Mouse (Mus musculus) cortical plate, adult 2 months (tissue): ENCODE results near the gene Btn2a2. TPM values are rescaled to one million over a fixed set of nuclear protein-coding genes. Genes with fewer than 3 reads are reported as not detected.

ENCODE experiments used
- H3K27ac ChIP-seq: fragments of 200-500 bp; 2 replicates; pipeline ENCODE4 v1.5.1; 2012; ENCODE audit warnings: low read length, control low read depth, inconsistent platforms; ENCODE audit not compliant: insufficient read depth
- H3K4me1 ChIP-seq: fragments of 200-500 bp; 2 replicates; pipeline ENCODE4 v1.6.1; 2011; ENCODE audit warnings: low read length; ENCODE audit not compliant: control insufficient read depth, insufficient read depth
- H3K4me3 ChIP-seq: fragments of 200-500 bp; 2 replicates; pipeline ENCODE4 v1.5.1; 2011; ENCODE audit warnings: mild to moderate bottlenecking, low read length, control low read depth; ENCODE audit not compliant: insufficient read depth
- CTCF ChIP-seq: fragments of 200-500 bp; IDR thresholded peaks from 2 replicates; pipeline ENCODE4 v1.5.1; 2011; ENCODE audit warnings: mild to moderate bottlenecking, control low read depth, low read length; ENCODE audit not compliant: insufficient read depth; ENCODE audit errors: extremely low read depth
- POLR2A ChIP-seq: fragments of 200-500 bp; IDR thresholded peaks from 2 replicates; pipeline ENCODE4 v1.6.1; 2011; ENCODE audit warnings: mild to moderate bottlenecking, low read length, control low read depth; ENCODE audit not compliant: insufficient read depth; ENCODE audit errors: extremely low read depth
- polyA plus RNA-seq: library from polyadenylated mRNA; depleted of rRNA; stranded (reverse); fragments of >200 nt; gene quantifications from 2 replicates; pipeline ENCODE4 v1.2.3, GENCODE M21; 2012

Btn2a2 gene
- polyA plus RNA-seq, 1 experiment = 0.69 TPM

- H3K27ac ChIP-seq = no peak overlapping the region
- TF ChIP-seq CTCF (no peak), POLR2A (no peak)
- H3K4me1 ChIP-seq = no peaks in the 10 kb centered on the region
- H3K4me3 ChIP-seq = no peak overlapping the region
These were observed 35.3 kb upstream of the Btn2a2 start for GRCm38 (mm10) chr13:23523976-23524375.

- Histone ChIP-seq H3K4me1 (no peaks in the 10 kb centered on the region), H3K4me3 (no peak overlapping the region), H3K27ac (no peak overlapping the region)
- TF ChIP-seq POLR2A = no peak
- no peak for TF ChIP-seq CTCF
These were observed 33.0 kb upstream of the Btn2a2 start for GRCm38 (mm10) chr13:23521703-23522102.

- H3K4me1 ChIP-seq = no peaks in the 10 kb centered on the region
- no peak overlapping the region for H3K27ac ChIP-seq
- TF ChIP-seq CTCF = no peak
- no peak for TF ChIP-seq POLR2A
- peak overlapping the region; percentile 14; the same call in 1 of the 2 replicates for H3K4me3 ChIP-seq
These were observed 30.8 kb upstream of the Btn2a2 start for GRCm38 (mm10) chr13:23519416-23519815.

- no peaks in the 10 kb centered on the region for H3K4me1 ChIP-seq
- no peak overlapping the region for H3K27ac ChIP-seq
- TF ChIP-seq CTCF (no peak), POLR2A (no peak)
These were observed 30.2 kb upstream of the Btn2a2 start for GRCm38 (mm10) chr13:23518885-23519284.

GRCm38 (mm10) chr13:23518295-23518603 lies 29.6 kb upstream of the Btn2a2 start:
- H3K27ac ChIP-seq = no peak overlapping the region
- TF ChIP-seq CTCF (no peak), POLR2A (no peak)
- no peaks in the 10 kb centered on the region for H3K4me1 ChIP-seq
- peak overlapping the region; percentile 62; the same call in 1 of the 2 replicates for H3K4me3 ChIP-seq

More at GRCm38 (mm10) chr13:23518885-23519284, 30.2 kb upstream of the Btn2a2 start:
- H3K4me3 ChIP-seq = peak overlapping the region; percentile 20; the same call in 1 of the 2 replicates

- no peak for TF ChIP-seq CTCF
- no peak for TF ChIP-seq POLR2A
- H3K4me3 ChIP-seq = peak overlapping the region; percentile 62
- H3K4me1 ChIP-seq = no peaks in the 10 kb centered on the region
- no peak overlapping the region for H3K27ac ChIP-seq
These were observed 29.1 kb upstream of the Btn2a2 start for GRCm38 (mm10) chr13:23517603-23518294.

- Histone ChIP-seq H3K4me1 (no peaks in the 10 kb centered on the region), H3K4me3 (peak overlapping the region; percentile 62), H3K27ac (no peak overlapping the region)
- TF ChIP-seq CTCF = no peak
- TF ChIP-seq POLR2A = no peak
These were observed 28.4 kb upstream of the Btn2a2 start for GRCm38 (mm10) chr13:23516822-23517602.

- no peak overlapping the region for H3K27ac ChIP-seq
- no peak overlapping the region for H3K4me3 ChIP-seq
- no peak for TF ChIP-seq POLR2A
- TF ChIP-seq CTCF = no peak
- H3K4me1 ChIP-seq = no peaks in the 10 kb centered on the region
These were observed 27.4 kb upstream of the Btn2a2 start for GRCm38 (mm10) chr13:23515826-23516620.

- Histone ChIP-seq H3K27ac (no peak overlapping the region), H3K4me1 (no peaks in the 10 kb centered on the region)
- TF ChIP-seq POLR2A = no peak
- no peak for TF ChIP-seq CTCF
These were observed 26.6 kb upstream of the Btn2a2 start for GRCm38 (mm10) chr13:23515281-23515680.

More at GRCm38 (mm10) chr13:23515281-23515680, 26.6 kb upstream of the Btn2a2 start:
- H3K4me3 ChIP-seq = no peak overlapping the region
